Mouse (Mus musculus) hematopoietic stem cell, adult 5-6 weeks (primary cell): ENCODE measurements around the gene Glyr1. TPM values are rescaled to one million over a fixed set of nuclear protein-coding genes. Genes with fewer than 3 reads are reported as not detected.
A peak's percentile ranks its signal among the peaks of the same experiment; 100 is the strongest.

Experiments
- ATAC-seq, 2 experiments: fragments of 125-278 bp in 1 of 2; replicated peaks in 1 of 2; 2 replicates each; pipeline ENCODE4 v1.8.0; 2016 to 2017; ENCODE audit warnings: inconsistent platforms in 2 of 2, mild to moderate bottlenecking in 2 of 2, moderate number of reproducible peaks in 2 of 2, low read depth in 1 of 2, moderate TSS enrichment in 1 of 2; ENCODE audit not compliant: low FRiP score in 2 of 2, poor library complexity in 2 of 2, severe bottlenecking in 2 of 2, insufficient read depth in 1 of 2, low TSS enrichment in 1 of 2
- total RNA-seq: library from RNA; stranded (forward); fragments of 172-1452, 232-1000 nt; gene quantifications from 2 replicates; pipeline ENCODE4 v1.2.3, GENCODE M21; 2017

Glyr1 gene
- total RNA-seq, 1 experiment from 2014 or later, result 96.6 TPM

DNA sequence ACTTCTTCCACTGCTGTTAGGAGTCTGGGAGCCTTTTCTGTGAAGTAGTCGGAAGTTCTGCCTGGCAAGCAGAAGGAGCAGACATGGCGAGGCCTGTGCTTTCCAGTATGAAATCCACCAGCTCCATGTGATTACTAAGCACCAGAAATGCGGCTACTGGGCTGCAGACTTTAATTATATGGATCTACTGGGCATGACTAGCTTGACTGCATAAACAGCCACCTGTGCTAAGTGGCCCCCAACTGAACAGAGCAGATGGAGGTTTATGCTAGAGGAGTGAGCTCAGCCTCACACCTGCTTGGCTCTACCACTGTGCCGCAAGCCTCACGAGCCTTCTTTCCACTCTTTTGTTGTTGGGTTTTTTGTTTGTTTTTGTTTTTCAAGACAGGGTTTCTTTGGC is 75.1 kb downstream of the Glyr1 start:
- no peak for ATAC-seq

DNA sequence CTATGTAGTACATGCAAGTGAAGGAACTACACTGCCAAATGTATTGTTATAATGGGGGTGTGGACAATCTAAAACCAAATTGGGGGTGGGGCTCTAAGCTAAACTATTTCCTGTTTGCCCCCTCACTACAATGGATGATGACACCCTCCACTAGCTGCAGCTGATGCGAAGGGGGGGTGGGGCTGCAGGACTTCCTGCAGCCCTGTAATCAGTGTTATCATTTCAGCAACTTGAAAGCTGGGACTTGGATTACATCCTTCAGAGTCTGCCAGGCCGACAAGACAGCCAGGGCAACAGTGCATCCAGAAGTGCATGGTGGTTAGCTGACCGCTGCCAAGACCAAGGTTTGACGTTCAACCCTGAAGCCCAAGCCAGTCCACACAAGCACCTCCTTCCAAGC is 78.0 kb downstream of the Glyr1 start:
- no peak for ATAC-seq

- peak; percentile 93 to 94 for ATAC-seq
Observed at GRCm38 (mm10) chr16:4969055-4969843, 80.4 kb downstream of the Glyr1 start.

DNA sequence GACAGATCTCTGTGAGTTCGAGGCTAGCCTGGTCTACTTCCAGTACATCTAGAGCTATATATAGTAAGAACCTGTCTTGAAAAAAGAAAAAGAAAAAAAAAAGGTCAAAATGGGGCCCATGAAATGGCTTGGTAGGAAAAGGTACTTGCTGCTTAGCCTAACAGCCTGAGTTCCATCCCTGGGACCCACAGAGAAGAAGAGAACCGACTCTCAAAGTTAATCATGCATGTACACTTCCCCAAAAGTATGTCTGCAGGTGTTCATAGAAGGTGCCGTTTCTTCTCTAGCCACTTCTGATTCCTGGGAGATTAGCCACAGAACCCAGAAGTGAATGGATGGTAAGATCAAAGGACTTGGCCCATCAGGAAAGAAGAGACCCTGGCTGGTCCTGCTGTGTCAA is 81.2 kb downstream of the Glyr1 start:
- ATAC-seq, result no peak

DNA sequence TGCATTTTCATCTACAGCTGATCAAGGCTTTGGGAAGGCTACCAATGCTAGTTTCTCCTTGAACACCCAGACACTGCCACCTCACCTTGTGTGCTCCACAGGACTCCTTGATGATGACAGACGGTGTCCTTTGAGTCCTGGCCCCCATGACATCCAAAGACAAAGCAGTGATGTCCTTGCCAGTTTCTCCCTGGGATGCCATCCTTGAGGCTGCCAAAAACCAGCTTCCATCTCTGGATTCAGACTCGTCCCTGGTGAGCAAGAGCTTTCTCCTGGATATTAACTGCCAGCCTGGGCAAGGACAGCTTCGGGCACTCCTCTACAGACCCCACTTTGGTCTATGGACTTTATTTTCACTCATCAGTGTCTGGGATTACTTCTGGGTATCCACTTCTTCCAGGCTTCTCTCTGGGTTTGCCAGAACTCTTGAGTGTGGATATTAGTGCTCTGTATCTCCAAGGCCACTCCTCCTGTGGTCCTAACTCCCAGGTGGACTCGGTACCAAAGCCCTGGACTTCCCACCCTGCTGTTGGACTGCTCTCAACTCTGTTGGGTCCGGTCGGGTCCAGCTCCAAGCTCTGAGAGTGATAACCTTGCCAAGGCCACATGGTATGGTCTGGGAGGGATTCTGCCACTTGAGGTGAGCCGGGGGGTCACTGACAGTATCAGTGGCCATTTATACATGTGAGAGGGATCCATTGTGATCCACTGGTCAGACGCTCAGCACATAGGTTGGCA is 84.1 kb downstream of the Glyr1 start:
- ATAC-seq, result no peak

DNA sequence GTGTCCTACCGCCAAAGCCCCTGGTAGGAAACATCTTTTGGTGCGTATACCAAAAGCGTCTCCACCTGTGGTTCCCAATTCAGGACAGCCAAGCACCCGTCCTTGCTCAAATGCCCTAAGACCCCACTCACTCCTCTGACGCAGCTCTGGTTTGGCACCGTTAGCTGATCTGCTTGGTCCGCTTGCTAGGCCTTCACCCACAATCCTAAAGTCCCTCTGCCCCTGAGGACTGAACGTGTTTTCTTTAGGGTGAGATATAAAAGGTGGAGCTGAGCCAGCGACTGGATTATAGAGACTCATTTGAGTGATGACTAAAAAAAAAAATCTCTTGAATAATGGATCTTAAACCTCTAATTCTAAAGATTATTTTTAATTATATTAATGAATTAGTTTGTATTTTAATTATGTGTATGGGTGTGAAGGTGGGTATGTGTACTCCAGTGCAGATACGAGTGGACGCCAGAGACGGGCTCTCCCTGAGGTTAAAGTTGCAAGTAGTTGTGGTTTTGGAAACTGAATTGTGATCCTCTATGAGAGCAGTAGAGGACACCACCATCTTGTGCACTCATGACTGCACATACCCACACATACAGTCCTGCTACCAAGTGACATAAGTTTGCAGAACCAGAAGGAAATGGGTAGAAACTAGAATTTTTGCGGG is 84.8 kb downstream of the Glyr1 start:
- no peak for ATAC-seq

Other genes with a start within 250 kb of the Glyr1 start
- gene 4930562C15Rik, start 214.4 kb downstream of the Glyr1 start, total RNA-seq, result 3.4 TPM in 1 of 2 replicates, not detected in the other
- gene Ubald1, start 169.5 kb downstream of the Glyr1 start, total RNA-seq, result 24.3 and 40.4 TPM in 2 replicates
- 16.5 and 26.0 TPM in 2 replicates for gene Mgrn1, start 163.6 kb downstream of the Glyr1 start, total RNA-seq
- gene Nudt16l1, start 111.1 kb downstream of the Glyr1 start, total RNA-seq, result 12.8 and 22.6 TPM in 2 replicates
- 26.9 and 30.8 TPM in 2 replicates for gene Anks3, start 85.7 kb downstream of the Glyr1 start, total RNA-seq
- gene Sept12, start 52.0 kb downstream of the Glyr1 start, total RNA-seq, result not detected in 2 replicates
- not detected in 2 replicates for gene Smim22, start 42.6 kb downstream of the Glyr1 start, total RNA-seq
- gene Rogdi, start 36.3 kb downstream of the Glyr1 start, total RNA-seq, result 5.0 and 5.3 TPM in 2 replicates
- gene Ubn1, start 194 bp upstream of the Glyr1 start, total RNA-seq, result 51.5 and 57.7 TPM in 2 replicates
- not detected in 2 replicates for gene Ppl, start 82.6 kb upstream of the Glyr1 start, total RNA-seq
- gene Sec14l5, start 97.2 kb upstream of the Glyr1 start, total RNA-seq, result not detected in 2 replicates
- 25.4 and 37.1 TPM in 2 replicates for gene Nagpa, start 154.1 kb upstream of the Glyr1 start, total RNA-seq
- not detected in 2 replicates for gene AU021092, start 172.4 kb upstream of the Glyr1 start, total RNA-seq
- gene Alg1, start 183.8 kb upstream of the Glyr1 start, total RNA-seq, result 14.4 and 17.3 TPM in 2 replicates
- gene Eef2kmt, start 206.1 kb upstream of the Glyr1 start, total RNA-seq, result 23.9 and 26.2 TPM in 2 replicates